Mouse (Mus musculus) cerebellum, postnatal 25 days (tissue): ENCODE measurements around the gene Plcb4.

Experiments used
- DNase-seq, 2 experiments: peaks; one replicate each; pipeline ENCODE4 v3.0.0; 2021; ENCODE audit warnings: mixed read lengths in 2 of 2

The Plcb4 gene

DNA sequence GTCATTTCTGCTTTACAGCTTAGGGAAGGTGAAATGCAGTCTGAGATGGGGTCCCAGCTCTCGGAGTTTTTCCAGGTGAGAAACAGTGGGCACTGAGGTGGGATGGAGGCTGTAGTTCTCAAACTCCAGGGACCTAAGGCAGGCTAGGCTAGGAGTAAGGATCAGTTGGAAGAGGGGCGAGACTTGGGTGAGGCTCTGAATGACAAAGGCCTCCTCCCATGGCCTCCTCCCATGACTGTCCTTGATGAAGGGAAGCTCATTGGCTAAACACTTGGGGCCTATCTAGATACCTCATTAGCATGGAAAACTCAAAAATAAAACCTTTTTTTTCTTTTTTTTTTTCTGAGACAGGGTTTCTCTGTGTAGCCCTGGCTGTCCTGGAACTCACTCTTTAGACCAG is 198.0 kb downstream of the Plcb4 start:
- no peak for DNase-seq

DNA sequence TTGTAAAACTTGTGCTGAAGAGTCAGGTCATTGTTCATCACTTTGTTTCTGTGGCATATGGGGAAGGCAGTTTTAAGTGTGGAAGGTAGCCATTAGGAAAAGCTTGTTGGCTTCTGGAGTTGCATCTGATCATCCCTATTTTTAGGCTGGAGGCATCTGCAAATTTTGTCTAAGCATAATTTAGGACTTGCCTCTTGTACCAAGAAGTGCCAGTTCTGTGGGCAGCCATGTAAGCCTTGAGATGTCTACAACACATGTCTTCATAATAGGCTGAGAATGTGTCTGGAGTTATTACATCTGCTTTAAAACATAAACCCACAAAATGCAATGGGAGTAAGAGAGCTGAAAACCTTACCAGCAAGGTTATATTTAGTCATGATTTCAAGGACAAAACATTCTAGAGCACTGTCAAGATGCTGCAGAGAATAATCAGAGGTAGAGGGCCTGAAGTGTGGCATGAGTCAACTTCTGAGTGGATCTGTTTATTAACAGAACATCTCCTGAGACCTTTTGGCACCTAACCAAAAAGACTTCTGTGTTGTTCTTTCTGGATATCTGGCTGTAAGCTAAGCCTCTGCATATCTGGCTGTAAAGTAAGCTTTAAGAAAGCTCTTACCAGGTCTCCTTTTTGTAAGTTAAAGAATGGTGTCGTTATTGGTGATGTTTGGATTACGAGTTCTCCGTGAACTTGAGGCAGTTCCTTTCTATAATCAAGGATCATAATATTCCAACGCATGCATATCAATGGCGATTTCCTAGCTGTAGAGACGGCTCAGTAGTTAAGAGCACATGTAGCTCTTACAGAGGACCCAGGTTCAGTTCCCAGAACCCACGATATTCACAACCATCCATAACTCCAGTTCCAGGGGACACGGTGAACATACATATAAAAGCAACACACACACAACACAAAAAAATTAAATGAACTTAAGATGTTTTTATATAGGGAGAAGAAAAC is 203.0 kb downstream of the Plcb4 start:
- DNase-seq, result no peak

DNA sequence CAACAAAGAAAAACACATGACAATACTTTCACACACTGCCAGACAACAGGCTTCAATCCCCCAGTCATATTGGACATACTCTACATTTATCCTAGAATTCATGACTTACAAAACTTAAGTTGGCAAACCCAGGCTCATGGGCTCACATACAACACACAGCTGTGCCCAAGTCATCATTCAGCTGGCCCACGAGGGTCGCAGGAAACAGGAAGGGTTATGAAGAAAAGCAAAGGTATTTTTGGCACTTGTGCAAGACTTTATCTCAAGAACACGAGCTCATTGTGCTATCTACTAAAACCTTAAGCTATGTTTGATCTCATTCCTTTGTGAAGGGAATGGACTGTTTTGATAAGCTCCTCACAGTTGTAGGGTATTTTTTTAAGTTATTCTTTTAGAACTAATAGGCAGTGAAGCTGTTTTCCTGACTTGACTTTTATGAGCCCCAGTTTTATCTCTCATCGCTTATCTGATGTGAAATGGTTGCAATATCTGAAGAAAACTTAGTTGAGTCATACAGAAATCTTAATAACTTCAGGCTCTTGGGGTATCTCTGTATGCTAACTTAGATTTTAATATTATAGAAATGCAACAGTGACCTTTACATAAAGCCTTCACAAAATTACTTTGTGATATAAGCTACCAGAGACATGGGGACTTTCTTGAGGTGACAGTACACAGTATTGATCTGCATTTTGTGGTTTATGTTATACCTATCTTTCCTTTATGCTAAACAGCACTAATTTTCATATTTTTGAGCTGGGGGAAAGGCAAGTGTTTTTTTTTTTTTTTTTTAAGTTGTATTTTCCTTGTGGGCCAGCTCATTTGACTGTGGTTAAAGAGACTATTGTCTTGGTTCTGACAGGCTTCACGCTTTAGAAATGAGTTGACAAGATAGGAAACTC is 203.9 kb downstream of the Plcb4 start:
- no peak for DNase-seq

DNA sequence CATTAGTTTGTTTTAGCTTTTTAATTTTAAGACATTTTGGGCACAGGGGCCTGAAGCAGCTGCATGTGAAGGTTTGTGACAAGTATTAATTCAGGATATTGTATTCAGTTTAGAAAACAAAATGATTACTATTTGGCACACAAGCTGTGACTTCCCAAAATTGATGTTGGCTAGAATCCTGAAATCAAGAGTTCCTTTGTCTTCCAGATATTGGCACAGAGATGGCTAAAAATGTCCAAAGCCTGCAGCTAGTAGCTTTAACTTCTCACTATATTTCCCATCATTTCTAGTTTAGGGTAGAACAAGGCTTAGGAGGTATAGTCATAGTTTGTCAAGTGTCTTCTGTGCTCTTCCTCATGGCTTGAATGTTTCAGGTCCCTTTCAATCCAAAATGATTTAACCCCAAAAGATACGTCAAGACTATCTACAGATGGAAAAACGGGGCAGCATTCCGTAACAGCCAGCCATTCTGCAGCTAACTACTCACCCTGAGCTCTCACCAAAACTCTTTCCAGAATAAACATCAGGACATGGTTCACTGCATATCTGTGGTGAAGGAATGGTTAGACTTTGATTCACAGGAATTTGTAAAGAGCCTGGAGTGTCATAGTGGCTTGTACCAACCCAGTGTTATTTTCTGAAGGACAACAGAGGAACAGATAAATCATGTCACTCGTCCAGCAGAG is 204.7 kb downstream of the Plcb4 start:
- DNase-seq, result no peak

DNA sequence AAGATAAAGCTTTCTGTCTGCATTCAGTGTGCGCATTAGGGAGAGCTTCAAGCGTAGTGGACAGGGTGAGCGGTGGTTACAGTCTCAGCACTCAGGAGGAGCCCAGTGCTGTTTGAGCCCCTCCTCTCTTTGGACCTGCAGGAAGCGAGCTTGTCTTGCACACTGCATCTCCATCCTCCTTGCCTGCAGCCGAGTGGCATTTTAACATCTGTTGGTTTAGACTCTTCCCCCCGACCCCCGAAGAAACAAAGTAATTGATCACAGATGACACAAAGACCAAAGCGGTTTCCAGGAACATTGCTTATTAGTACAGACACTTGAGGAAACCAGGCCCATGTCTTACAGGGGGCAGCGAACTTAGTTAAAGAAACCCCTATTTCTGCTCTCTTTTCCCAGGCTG is 207.6 kb downstream of the Plcb4 start:
- no peak for DNase-seq

DNA sequence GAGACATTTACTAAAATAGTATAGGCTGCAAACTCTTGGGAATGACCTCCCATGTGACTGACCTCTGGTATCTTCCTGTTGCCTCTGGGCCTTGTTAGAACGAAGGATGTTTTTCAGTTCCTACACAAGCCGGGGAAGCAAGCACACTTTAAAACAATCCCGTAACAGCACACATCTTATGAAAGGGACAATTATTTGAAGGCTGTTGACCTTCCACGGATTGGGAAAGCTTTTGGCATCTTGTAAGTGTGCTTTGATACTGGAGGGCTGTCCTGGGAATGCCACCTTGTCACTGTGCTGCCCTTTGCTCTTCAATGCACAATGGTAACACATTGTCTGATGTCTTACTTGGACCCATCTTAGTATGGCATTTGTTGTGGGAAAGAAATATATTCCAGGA is 208.0 kb downstream of the Plcb4 start:
- DNase-seq, result no peak

DNA sequence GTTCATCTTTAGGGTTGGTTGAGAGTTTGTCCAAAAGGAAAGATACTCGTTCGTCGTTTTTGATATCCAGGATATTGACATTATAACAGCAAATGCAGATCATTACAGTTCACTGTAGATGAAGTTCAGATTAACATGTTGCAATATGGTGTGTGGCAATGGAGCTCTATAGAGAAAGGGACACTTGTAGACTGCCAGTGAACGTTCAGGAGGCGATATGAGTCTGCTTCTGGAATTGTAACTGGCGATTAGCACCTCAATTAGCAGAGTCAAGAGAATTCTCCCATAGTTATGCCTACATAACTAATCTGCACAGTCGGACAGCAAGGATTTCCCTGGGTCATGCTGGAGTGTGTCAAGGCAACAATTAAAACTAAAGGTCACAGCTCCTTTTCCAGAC is 210.8 kb downstream of the Plcb4 start:
- DNase-seq, result no peak

DNA sequence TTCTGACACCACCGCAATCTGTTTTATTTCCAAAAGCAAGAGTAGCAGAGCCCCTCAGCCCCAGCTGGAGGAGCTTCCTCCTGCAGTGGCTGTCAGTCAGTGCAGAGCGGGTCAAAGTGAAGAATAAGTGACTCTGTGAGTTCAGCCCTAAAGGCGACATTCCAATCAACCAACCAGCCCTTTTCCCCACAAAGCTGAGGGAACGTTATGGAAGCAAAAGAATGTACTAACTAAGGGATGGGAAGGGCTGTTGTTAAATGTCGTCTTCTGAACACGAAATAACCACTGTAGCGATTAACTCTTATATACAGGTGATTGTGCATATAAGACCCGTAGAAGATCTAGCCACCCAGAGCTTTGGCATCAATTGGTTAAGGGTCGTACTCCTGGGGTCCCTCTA is 214.3 kb downstream of the Plcb4 start:
- no peak for DNase-seq

DNA sequence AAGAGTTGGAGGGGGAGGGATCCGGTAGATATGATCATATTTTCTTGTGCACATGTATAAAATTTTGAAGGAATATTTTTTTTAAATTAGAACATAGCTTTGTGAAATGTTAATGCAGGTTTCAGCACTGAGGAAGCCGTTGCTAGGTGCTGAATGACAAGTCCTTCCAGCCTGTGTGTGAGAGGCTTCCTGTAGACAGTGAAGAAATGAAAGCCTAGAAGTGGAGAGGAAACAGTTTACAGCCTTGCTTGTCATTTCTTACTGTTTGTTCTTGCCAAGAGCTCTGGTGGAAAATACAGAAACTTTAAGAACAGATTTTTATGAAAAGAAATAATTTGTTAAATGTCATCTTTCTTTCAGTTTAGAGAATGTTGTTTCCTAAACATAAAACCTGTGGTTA is 214.9 kb downstream of the Plcb4 start:
- DNase-seq, result no peak

DNA sequence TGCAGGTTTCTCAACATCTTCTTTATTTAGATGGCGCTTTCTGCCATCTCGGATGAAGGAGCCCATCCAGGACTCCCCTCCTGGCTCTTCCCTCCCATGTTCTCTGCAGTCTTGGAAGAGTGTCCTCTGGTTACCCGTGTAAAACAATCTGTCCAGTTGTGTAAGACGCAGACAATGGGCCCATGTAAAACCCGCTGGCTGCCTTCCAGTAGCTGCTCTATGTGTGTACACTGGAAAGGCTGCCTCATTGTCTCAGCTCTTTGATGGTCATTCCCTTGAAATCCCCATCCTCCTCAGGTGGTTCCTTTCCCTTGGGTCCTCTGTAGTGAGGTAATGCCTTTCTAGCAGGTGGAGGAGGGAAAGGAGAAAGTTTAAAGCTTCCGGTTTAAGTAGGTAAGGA is 216.7 kb downstream of the Plcb4 start:
- peak in 1 of 2 experiments; percentile 47 for DNase-seq

DNA sequence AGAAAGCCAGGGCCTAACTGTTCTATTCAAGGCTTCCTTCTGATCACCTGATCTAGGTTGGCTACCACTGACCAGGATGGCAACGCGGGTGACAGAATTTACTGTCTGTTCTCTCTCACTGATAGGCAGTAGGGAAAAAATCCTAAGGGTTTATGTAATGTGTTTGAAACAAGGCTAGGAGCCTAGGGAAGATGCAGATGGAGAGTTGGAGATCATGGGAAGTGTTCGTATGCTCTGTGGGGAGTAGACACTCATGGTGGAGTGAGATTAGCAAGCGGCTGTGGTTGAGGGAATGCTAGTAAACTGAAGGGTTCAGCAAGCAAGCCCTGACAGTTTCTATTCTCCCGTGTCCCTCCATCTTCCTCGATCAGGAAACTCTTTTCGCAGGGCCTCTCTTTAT is 220.5 kb downstream of the Plcb4 start:
- no peak for DNase-seq

DNA sequence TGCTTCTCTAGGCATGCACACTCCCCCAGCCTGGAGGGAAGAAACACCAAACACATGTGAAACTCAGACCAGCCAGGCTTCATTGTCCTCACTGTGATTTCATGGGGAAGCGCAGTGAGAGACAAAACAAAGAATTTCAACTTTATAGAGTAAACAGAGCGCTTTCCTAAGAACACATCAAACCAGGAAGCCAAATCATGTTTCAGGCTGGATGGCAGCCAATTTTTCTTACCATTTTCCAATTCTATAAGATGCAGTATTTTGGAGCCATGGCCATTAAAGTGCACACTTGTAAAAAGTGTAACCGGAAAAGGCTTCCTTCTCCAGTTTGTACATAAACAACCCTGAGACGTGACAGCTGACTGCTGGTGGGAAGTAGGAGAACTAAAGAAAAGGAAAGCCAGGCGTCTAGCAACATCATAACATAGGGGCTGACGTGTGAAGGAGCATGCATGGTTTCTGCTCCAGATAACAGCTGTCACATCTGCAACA is 221.5 kb downstream of the Plcb4 start:
- DNase-seq, result no peak

DNA sequence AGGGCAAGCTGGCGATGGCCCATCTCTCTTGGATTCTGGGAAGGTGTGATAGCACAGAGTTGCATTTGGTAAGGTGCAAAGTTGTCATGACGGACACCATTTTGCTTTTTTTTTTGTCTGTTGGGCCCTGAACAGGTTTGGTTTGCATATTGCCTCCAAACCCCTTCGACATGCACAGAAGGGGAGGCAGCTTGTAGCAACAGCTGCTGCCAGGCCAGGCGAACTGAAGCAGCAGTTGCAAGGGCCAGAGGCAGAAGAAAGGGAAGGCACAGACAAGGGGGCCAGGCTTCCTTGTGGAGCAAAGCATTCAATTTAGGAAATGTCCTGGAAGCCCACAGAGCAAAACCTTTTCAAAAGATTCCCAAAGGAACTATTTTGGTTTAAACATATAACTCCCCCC is 224.5 kb downstream of the Plcb4 start:
- no peak for DNase-seq

DNA sequence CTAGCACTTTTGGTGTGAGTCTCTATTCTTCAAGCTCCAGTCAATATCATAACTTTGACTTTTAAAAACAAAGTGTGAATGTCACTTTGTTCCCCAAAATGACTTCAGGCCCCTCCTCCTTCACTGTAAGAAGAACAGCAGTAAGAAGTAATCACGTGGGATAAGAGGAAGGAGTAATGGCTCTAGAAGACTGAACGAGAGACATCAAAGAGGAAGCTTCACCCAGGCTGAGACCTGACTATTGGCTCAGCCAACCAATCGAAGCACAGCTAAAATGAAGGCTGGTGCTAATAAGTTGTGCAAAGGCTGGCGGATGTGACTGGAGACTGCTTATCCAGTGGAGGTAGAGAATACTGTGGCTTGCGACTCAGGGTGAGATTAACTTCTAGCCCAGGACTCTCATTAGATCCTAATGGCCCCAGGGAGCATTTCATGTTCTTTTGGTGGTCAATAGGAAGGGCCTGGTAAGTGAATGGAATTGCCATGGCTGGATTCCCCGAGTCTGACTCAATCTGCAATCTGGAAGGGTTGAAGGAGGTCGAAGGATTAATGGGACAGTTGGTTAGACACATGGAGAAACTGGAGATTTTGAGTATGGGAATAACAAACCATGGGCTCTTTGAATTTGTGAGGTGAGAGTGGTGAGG is 225.8 kb downstream of the Plcb4 start:
- DNase-seq, result no peak

DNA sequence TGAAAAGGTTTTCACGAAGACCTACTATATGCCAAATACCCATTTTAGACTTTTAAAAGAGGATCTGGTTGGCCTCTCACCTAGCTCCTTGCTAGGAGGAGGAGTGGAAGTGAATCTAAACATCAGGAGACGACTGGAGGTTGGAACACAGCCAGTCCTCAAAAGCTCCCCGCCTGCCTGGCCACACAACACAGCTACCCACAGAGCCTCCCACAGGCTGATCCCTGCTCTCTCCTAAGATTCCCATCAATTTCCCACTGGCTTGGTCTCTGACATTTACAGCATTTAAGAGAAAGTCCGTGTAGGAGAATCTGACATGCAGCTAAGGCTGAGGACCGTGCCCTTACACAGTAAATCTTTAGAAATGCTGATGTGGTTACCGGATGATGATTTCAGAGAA is 226.8 kb downstream of the Plcb4 start:
- peak; percentile 50 to 64 for DNase-seq

DNA sequence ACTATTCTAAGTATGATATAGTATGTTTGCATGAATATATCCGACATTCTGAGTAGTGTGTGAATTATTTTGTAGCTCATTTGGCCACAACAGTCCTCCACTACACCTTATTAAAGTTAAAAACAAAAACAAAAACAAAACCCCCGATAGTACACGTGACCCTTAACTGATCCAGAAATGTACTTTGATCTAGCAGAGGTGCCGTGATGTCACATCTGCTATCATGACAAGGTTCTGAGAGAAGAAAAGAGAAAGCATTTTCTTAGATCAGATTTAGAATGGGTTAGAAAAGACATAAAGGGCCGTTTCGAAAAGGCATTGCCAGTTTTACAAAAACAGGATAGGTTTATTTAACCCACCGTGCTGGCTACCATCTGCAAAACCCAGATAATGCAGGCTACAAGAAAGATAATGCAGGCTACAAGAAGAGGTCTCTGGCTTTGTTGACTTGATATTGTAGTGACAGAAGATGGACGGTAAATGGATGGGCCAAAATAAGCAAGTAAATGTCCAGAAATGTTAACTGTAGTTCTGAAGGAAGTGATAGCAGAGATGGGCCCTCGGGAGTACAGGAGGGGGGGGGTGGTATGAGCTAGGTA is 227.4 kb downstream of the Plcb4 start:
- no peak for DNase-seq

DNA sequence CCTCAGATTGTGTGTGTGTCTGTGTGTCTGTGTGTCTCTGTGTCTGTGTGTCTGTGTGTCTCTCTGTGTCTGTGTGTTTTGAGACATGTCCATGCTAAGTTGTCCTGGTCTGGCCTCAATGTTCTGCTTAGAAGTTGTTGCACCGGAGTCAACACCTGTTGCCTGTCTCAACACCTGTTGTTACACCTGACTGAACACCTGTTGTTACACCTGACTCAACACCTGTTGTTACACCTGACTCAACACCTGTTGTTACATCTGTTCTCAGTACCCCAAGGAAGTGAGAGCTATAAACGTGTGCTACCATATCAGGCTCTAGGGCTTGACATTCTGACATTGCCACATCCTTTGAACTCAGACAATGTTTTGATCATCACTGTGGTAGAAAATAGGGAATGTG is 229.0 kb downstream of the Plcb4 start:
- no peak for DNase-seq

DNA sequence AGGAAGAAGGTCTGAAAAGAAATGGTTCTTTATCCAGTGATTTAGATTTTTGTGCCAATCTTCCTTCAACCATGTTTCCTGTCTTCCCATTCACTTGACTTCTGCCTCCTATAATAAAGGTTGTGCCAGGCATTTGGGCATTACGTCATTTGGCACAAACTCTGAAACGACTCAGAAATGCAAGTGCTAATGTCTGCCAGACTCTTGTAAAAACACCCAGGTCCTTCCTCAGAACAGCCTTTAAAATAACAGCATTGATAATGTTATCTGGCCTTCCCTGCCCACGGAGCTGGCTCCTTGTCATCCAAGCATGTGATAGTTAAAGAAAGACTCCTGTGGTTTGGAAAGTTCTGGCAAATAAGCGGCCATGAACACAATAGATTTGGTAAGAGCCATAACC is 229.4 kb downstream of the Plcb4 start:
- DNase-seq, result peak; percentile 37 to 55

DNA sequence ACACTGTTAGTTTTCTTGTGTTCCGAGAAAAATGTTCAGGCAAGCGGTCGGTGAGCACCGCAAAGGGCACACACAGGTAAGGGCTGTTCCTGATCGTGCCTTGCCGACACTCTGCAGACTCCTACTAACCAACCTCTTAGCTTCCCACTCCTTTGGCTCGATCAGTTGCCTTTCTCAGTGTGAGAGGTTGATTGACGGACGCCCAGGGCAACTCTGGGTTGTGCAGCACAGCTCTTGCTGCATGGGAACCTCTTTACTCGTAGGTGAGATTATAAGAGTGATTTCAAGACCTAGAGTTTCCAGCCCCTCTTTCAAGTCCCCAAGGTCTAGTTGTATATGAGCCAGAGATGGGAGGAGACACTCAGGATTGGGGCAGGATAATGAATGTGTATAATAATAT is 230.0 kb downstream of the Plcb4 start:
- DNase-seq, result no peak

DNA sequence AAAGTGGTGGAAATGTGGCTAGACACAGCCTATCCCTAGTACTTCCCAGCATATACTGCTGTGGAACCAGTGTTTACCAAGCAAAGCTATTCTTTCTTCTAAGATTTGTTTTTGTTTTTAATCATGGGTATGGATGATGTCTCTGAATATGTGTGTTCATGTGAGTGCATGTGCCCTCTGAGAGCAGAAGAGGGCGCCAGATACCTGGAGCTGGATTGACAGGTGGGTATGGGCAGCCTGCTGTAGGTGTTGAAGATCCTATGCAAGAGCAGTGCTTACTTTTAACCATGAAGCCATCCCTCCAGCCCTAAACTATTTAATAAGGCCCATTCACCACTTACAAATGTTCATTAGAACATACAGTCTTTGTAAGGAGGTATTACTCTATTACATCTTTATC is 231.3 kb downstream of the Plcb4 start:
- DNase-seq, result no peak

DNA sequence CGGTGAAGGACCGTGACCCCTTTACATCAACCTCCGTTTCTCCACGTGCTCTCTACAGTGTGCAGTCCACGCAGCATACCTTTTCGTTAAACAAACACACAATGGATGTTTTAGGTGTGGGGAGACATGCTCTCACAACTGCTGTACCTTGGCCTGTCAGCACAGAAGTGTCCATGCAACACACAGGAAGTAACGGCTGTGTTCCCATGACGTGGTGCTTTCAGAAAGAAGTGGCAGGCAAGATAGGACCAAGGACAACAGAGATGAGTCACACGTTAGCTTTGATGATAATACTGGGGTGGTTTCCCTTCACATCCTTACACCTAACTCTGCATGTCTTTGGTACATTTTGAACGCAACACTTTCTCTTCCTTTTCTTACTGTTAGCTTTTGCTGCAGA is 232.3 kb downstream of the Plcb4 start:
- DNase-seq, result no peak

DNA sequence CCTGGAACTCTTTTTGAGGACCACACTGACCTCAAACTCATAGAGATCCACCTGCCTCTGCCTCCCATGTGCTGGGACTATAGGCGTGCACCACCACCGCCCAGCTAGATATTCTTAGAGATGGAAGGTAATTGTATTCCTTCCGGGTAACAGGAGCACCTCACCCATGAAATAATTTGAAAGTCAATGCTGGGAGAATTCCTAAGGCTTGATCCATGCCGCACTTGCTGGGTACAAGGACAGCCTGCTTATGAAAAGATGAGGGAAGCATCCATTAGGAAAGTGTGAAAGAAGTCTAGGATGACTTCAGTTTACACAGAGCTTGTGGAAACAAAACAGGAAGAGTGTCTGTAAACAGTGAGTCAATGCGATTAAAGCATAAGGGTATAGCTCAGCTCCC is 232.9 kb downstream of the Plcb4 start:
- DNase-seq, result no peak
